Mouse (Mus musculus) adrenal gland, adult (tissue): ENCODE data around the gene Rin2.

Source experiments
- DNase-seq, 2 experiments: peaks; one replicate each; pipeline ENCODE4 v3.0.0; 2022 to 2023; ENCODE audit warnings: low spot score in 1 of 2; ENCODE audit not compliant: inconsistent age in 2 of 2

Rin2 gene

GRCm38 (mm10) chr2:145822783-145823729 is 148.0 kb downstream of the Rin2 start:
- DNase-seq = peak in 1 of 2 experiments; percentile 49

GRCm38 (mm10) chr2:145824749-145825148 is 149.7 kb downstream of the Rin2 start:
- no peak for DNase-seq

- no peak for DNase-seq
Observed at GRCm38 (mm10) chr2:145825221-145825620, 150.2 kb downstream of the Rin2 start.

- no peak for DNase-seq
Observed at GRCm38 (mm10) chr2:145827930-145828329, 152.9 kb downstream of the Rin2 start.

- DNase-seq = no peak
Observed at GRCm38 (mm10) chr2:145828603-145829002, 153.6 kb downstream of the Rin2 start.

GRCm38 (mm10) chr2:145829231-145829630 is 154.2 kb downstream of the Rin2 start:
- DNase-seq = no peak

- DNase-seq = no peak
Observed at GRCm38 (mm10) chr2:145830417-145830816, 155.4 kb downstream of the Rin2 start.

GRCm38 (mm10) chr2:145831949-145832835 is 157.2 kb downstream of the Rin2 start:
- DNase-seq = peak; percentile 45 to 72

- no peak for DNase-seq
Observed at GRCm38 (mm10) chr2:145832836-145833221, 157.8 kb downstream of the Rin2 start.

- DNase-seq = peak in 1 of 2 experiments; percentile 72
Observed at GRCm38 (mm10) chr2:145833341-145833740, 158.3 kb downstream of the Rin2 start.

GRCm38 (mm10) chr2:145835920-145836319 is 160.9 kb downstream of the Rin2 start:
- peak in 1 of 2 experiments; percentile 47 for DNase-seq

GRCm38 (mm10) chr2:145838675-145839074 is 163.7 kb downstream of the Rin2 start:
- DNase-seq = no peak

GRCm38 (mm10) chr2:145839565-145840315 is 164.7 kb downstream of the Rin2 start:
- DNase-seq = no peak

GRCm38 (mm10) chr2:145840320-145840719 is 165.3 kb downstream of the Rin2 start:
- no peak for DNase-seq

GRCm38 (mm10) chr2:145840910-145841870 is 166.2 kb downstream of the Rin2 start:
- DNase-seq = no peak

GRCm38 (mm10) chr2:145843322-145843721 is 168.3 kb downstream of the Rin2 start:
- no peak for DNase-seq

- DNase-seq = no peak
Observed at GRCm38 (mm10) chr2:145846595-145846994, 171.6 kb downstream of the Rin2 start.

GRCm38 (mm10) chr2:145849170-145849905 is 174.3 kb downstream of the Rin2 start:
- DNase-seq = no peak

- DNase-seq = no peak
Observed at GRCm38 (mm10) chr2:145850779-145851178, 175.8 kb downstream of the Rin2 start.
